Mouse (Mus musculus) lung, postnatal 25 days (tissue): Measurements from ENCODE around the gene Vmn2r7.
"Not testable (repeated sequence)": the region's sequence is repeated elsewhere in the genome, so short reads cannot be mapped to it uniquely, and the experiment has no call there.

ENCODE experiments used
- DNase-seq: peaks from one replicate; pipeline ENCODE4 v3.0.0; 2022; ENCODE audit warnings: low spot score

Vmn2r7 gene

GRCm38 (mm10) chr3:64844665-64845064, at the start of gene Vmn2r7:
Gene Vmn2r7, minus strand, starts transcription at chr3:64844765.
- DNase-seq = not testable (repeated sequence)

GRCm38 (mm10) chr3:64889725-64890124, 45.2 kb upstream of the Vmn2r7 start:
- no peak for DNase-seq

GRCm38 (mm10) chr3:64878199-64878977, 33.8 kb upstream of the Vmn2r7 start:
- no peak for DNase-seq

GRCm38 (mm10) chr3:64876669-64877068, 32.1 kb upstream of the Vmn2r7 start:
- no peak for DNase-seq

GRCm38 (mm10) chr3:64842881-64843280, 1.7 kb downstream of the Vmn2r7 start:
- DNase-seq = no peak

GRCm38 (mm10) chr3:64842299-64842698, 2.3 kb downstream of the Vmn2r7 start:
- DNase-seq = peak; percentile 21

- no peak for DNase-seq
Measured at GRCm38 (mm10) chr3:64831134-64831533, 13.4 kb downstream of the Vmn2r7 start.

GRCm38 (mm10) chr3:64791245-64791591, 53.3 kb downstream of the Vmn2r7 start:
- no peak for DNase-seq

GRCm38 (mm10) chr3:64790509-64791244, 53.9 kb downstream of the Vmn2r7 start:
- peak; percentile 37 for DNase-seq

- no peak for DNase-seq
Measured at GRCm38 (mm10) chr3:64782901-64783300, 61.7 kb downstream of the Vmn2r7 start.

- no peak for DNase-seq
Measured at GRCm38 (mm10) chr3:64772132-64772531, 72.4 kb downstream of the Vmn2r7 start.

- no peak for DNase-seq
Measured at GRCm38 (mm10) chr3:64756145-64756544, 88.4 kb downstream of the Vmn2r7 start.

- DNase-seq = not testable (repeated sequence)
Measured at GRCm38 (mm10) chr3:64727187-64727970, 117.2 kb downstream of the Vmn2r7 start.

GRCm38 (mm10) chr3:64725736-64726135, 118.8 kb downstream of the Vmn2r7 start:
- not testable (repeated sequence) for DNase-seq

- DNase-seq = not testable (repeated sequence)
Measured at GRCm38 (mm10) chr3:64676069-64676468, 168.5 kb downstream of the Vmn2r7 start.
